Mouse (Mus musculus) liver, embryonic 14.5 days (tissue): ENCODE results near the gene Dnmt3a.

Source experiments
- CTCF ChIP-seq: IDR thresholded peaks from 2 replicates; pipeline ENCODE4 v1.5.1; 2016; ENCODE audit warnings: antibody characterized with exemption, low read depth, control low read depth
- EP300 ChIP-seq: IDR thresholded peaks from 2 replicates; pipeline ENCODE4 v1.6.1; 2016; ENCODE audit warnings: antibody characterized with exemption, low read depth

- no peak for TF ChIP-seq CTCF
- TF ChIP-seq EP300 = no peak
These were observed 54.2 kb downstream of the Dnmt3a start for GRCm38 (mm10) chr12:3860005-3860404.
